Mouse (Mus musculus) heart, embryonic 15.5 days (tissue): Measurements from ENCODE around the gene B9d1. TPM values are rescaled to one million over a fixed set of nuclear protein-coding genes. Genes with fewer than 3 reads are reported as not detected.

Source experiments
- ATAC-seq: fragments of 200-750 bp; cut with Nextera tagmentation; replicated peaks from 2 replicates; pipeline ENCODE4 v1.8.0; 2017; ENCODE audit warnings: low read depth, moderate TSS enrichment; ENCODE audit not compliant: insufficient number of reproducible peaks, insufficient read depth, low FRiP score
- H3K27ac ChIP-seq: fragments of 300-500 bp; sonication (generic); 2 replicates; pipeline ENCODE4 v1.5.1; 2015; ENCODE audit warnings: mild to moderate bottlenecking, inconsistent platforms
- H3K27me3 ChIP-seq: fragments of 300-500 bp; sonication (generic); 2 replicates; pipeline ENCODE4 v1.6.1; 2015; ENCODE audit warnings: inconsistent platforms
- H3K36me3 ChIP-seq: fragments of 300-500 bp; sonication (generic); 2 replicates; pipeline ENCODE4 v1.6.1; 2015; ENCODE audit warnings: mild to moderate bottlenecking, inconsistent platforms
- H3K4me1 ChIP-seq: fragments of 300-500 bp; sonication (generic); replicated peaks from 2 replicates; pipeline ENCODE4 v1.6.1; 2015; ENCODE audit warnings: inconsistent platforms
- H3K4me2 ChIP-seq: fragments of 300-500 bp; sonication (generic); 2 replicates; pipeline ENCODE4 v1.6.1; 2015; ENCODE audit warnings: inconsistent platforms, mild to moderate bottlenecking, moderate library complexity
- H3K4me3 ChIP-seq: fragments of 300-500 bp; sonication (generic); 2 replicates; pipeline ENCODE4 v1.5.1; 2015; ENCODE audit warnings: mild to moderate bottlenecking, inconsistent platforms
- H3K9ac ChIP-seq: fragments of 300-500 bp; sonication (generic); 2 replicates; pipeline ENCODE4 v1.6.1; 2015; ENCODE audit warnings: mild to moderate bottlenecking, inconsistent platforms
- H3K9me3 ChIP-seq: fragments of 300-500 bp; sonication (generic); replicated peaks from 2 replicates; pipeline ENCODE4 v1.6.1; 2016; ENCODE audit warnings: inconsistent platforms
- WGBS: fragments of 180-500 bp; shearing (Covaris S2); methylation state at CpG from one replicate; pipeline ENCODE4 v1.1.7; 2015; ENCODE audit warnings: mixed read lengths; 5-methylcytosine and 5-hydroxymethylcytosine counted together
- polyA plus RNA-seq: library from polyadenylated mRNA; unstranded; fragments of >200 nt; fragmentation: Nextera tagmentation; extraction: Ambion mirVana; gene quantifications from 2 replicates; pipeline ENCODE4 v1.2.1, GENCODE M21; 2015

Gene B9d1
- polyA plus RNA-seq, 1 experiment from 2014 or later = 11.1 TPM

GRCm38 (mm10) chr11:61517971-61518370 is 13.0 kb downstream of the B9d1 start:
- Histone ChIP-seq H3K4me2 (no peak overlapping the region), H3K27ac (no peak overlapping the region), H3K27me3 (no peaks in the 10 kb centered on the region), H3K9ac (no peak overlapping the region), H3K9me3 (no peaks in the 10 kb centered on the region), H3K4me3 (no peak overlapping the region), H3K36me3 (peaks cover 46% of the 10 kb centered on the region), H3K4me1 (peaks cover 17% of the 10 kb centered on the region)
- no peak for ATAC-seq
- 79% methylated on average over 1 of the region's 1 CpGs for WGBS

GRCm38 (mm10) chr11:61518871-61519270 is 13.9 kb downstream of the B9d1 start:
- H3K36me3 ChIP-seq = peaks cover 38% of the 10 kb centered on the region
- H3K9me3 ChIP-seq = no peaks in the 10 kb centered on the region
- no peak overlapping the region for H3K9ac ChIP-seq
- no peak overlapping the region for H3K4me2 ChIP-seq
- H3K27me3 ChIP-seq = no peaks in the 10 kb centered on the region
- WGBS = 58% methylated on average over 3 of the region's 3 CpGs
- no peak for ATAC-seq
- H3K4me1 ChIP-seq = peaks cover 17% of the 10 kb centered on the region
- H3K4me3 ChIP-seq = no peak overlapping the region
- H3K27ac ChIP-seq = peak overlapping the region; percentile 15; the same call in 1 of the 2 replicates

GRCm38 (mm10) chr11:61519484-61520107 is 14.7 kb downstream of the B9d1 start:
- Histone ChIP-seq H3K27ac (no peak overlapping the region), H3K9ac (no peak overlapping the region), H3K9me3 (no peaks in the 10 kb centered on the region), H3K4me3 (no peak overlapping the region), H3K36me3 (peaks cover 37% of the 10 kb centered on the region), H3K4me1 (peaks cover 17% of the 10 kb centered on the region), H3K4me2 (no peak overlapping the region), H3K27me3 (no peaks in the 10 kb centered on the region)
- ATAC-seq = 0 out of 2 replicates have a peak, but pooled peaks have one; percentile 22
- WGBS = 83% methylated on average over 3 of the region's 3 CpGs

GRCm38 (mm10) chr11:61526872-61527271 is 21.9 kb downstream of the B9d1 start:
- WGBS = 65% methylated on average over 1 of the region's 1 CpGs
- Histone ChIP-seq H3K27ac (no peak overlapping the region), H3K4me3 (no peak overlapping the region), H3K9ac (no peak overlapping the region), H3K9me3 (no peaks in the 10 kb centered on the region), H3K27me3 (no peaks in the 10 kb centered on the region), H3K4me2 (no peak overlapping the region), H3K36me3 (peaks cover 16% of the 10 kb centered on the region; the same call in 1 of the 2 replicates), H3K4me1 (peaks cover 3% of the 10 kb centered on the region; the same call in 1 of the 2 replicates)
- no peak for ATAC-seq

GRCm38 (mm10) chr11:61529268-61529713 is 24.3 kb downstream of the B9d1 start:
- H3K4me3 ChIP-seq = no peak overlapping the region
- H3K36me3 ChIP-seq = 0 out of 2 replicates have a peak, but pooled peaks cover 11% of the 10 kb centered on the region
- peaks cover 10% of the 10 kb centered on the region for H3K4me1 ChIP-seq
- no peak overlapping the region for H3K27ac ChIP-seq
- no peak overlapping the region for H3K4me2 ChIP-seq
- WGBS = 54% methylated on average over 4 of the region's 4 CpGs
- H3K27me3 ChIP-seq = no peaks in the 10 kb centered on the region
- peak; percentile 43; the same call in 1 of the 2 replicates for ATAC-seq
- H3K9ac ChIP-seq = no peak overlapping the region
- H3K9me3 ChIP-seq = no peaks in the 10 kb centered on the region

- no peak overlapping the region for H3K9ac ChIP-seq
These were observed 27.9 kb downstream of the B9d1 start for GRCm38 (mm10) chr11:61532820-61533219.

GRCm38 (mm10) chr11:61533571-61533970 is 28.6 kb downstream of the B9d1 start:
- ATAC-seq = 0 out of 2 replicates have a peak, but pooled peaks have one; percentile 54
- Histone ChIP-seq H3K9ac (no peak overlapping the region), H3K4me3 (no peak overlapping the region), H3K4me1 (peaks cover 13% of the 10 kb centered on the region), H3K27ac (no peak overlapping the region), H3K27me3 (no peaks in the 10 kb centered on the region), H3K9me3 (no peaks in the 10 kb centered on the region), H3K4me2 (no peak overlapping the region), H3K36me3 (0 out of 2 replicates have a peak, but pooled peaks cover 11% of the 10 kb centered on the region)
- WGBS = 76% methylated on average over 5 of the region's 5 CpGs

More at GRCm38 (mm10) chr11:61532820-61533219, 27.9 kb downstream of the B9d1 start:
- no peak overlapping the region for H3K4me2 ChIP-seq
- 0 out of 2 replicates have a peak, but pooled peaks cover 11% of the 10 kb centered on the region for H3K36me3 ChIP-seq
- no peak overlapping the region for H3K27ac ChIP-seq
- H3K9me3 ChIP-seq = no peaks in the 10 kb centered on the region
- H3K4me1 ChIP-seq = peaks cover 13% of the 10 kb centered on the region
- 82% methylated on average over 2 of the region's 2 CpGs for WGBS
- ATAC-seq = no peak
- no peak overlapping the region for H3K4me3 ChIP-seq
- H3K27me3 ChIP-seq = no peaks in the 10 kb centered on the region

GRCm38 (mm10) chr11:61535530-61535929 is 30.6 kb downstream of the B9d1 start:
- Histone ChIP-seq H3K4me2 (no peak overlapping the region), H3K9ac (no peak overlapping the region), H3K36me3 (peaks cover 5% of the 10 kb centered on the region; the same call in 1 of the 2 replicates), H3K27me3 (no peaks in the 10 kb centered on the region), H3K4me1 (peaks cover 10% of the 10 kb centered on the region), H3K9me3 (no peaks in the 10 kb centered on the region), H3K4me3 (no peak overlapping the region), H3K27ac (no peak overlapping the region)
- ATAC-seq = no peak
- 45% methylated on average over 1 of the region's 1 CpGs for WGBS

GRCm38 (mm10) chr11:61536952-61537351 is 32.0 kb downstream of the B9d1 start:
- Histone ChIP-seq H3K4me2 (no peak overlapping the region), H3K4me3 (no peak overlapping the region), H3K9ac (no peak overlapping the region), H3K4me1 (peaks cover 13% of the 10 kb centered on the region), H3K27me3 (no peaks in the 10 kb centered on the region), H3K36me3 (peaks cover 4% of the 10 kb centered on the region; the same call in 1 of the 2 replicates), H3K27ac (no peak overlapping the region), H3K9me3 (no peaks in the 10 kb centered on the region)
- 43% methylated on average over 3 of the region's 3 CpGs for WGBS
- ATAC-seq = no peak

GRCm38 (mm10) chr11:61537362-61537761 is 32.4 kb downstream of the B9d1 start:
- H3K27ac ChIP-seq = no peak overlapping the region
- ATAC-seq = no peak

GRCm38 (mm10) chr11:61540642-61541041 is 35.7 kb downstream of the B9d1 start:
- no peak overlapping the region for H3K4me2 ChIP-seq
- no peaks in the 10 kb centered on the region for H3K27me3 ChIP-seq
- no peak overlapping the region for H3K27ac ChIP-seq
- ATAC-seq = no peak
- H3K36me3 ChIP-seq = peaks cover 4% of the 10 kb centered on the region
- WGBS = 90% methylated on average over 7 of the region's 7 CpGs
- H3K9me3 ChIP-seq = no peaks in the 10 kb centered on the region
- 0 out of 2 replicates have a peak, but pooled peaks cover 3% of the 10 kb centered on the region for H3K4me1 ChIP-seq
- H3K4me3 ChIP-seq = no peak overlapping the region
- no peak overlapping the region for H3K9ac ChIP-seq

More at GRCm38 (mm10) chr11:61537362-61537761, 32.4 kb downstream of the B9d1 start:
- Histone ChIP-seq H3K4me3 (no peak overlapping the region), H3K9me3 (no peaks in the 10 kb centered on the region), H3K36me3 (peaks cover 2% of the 10 kb centered on the region; the same call in 1 of the 2 replicates), H3K27me3 (no peaks in the 10 kb centered on the region), H3K4me2 (no peak overlapping the region), H3K9ac (no peak overlapping the region), H3K4me1 (peaks cover 12% of the 10 kb centered on the region)
- 83% methylated on average over 3 of the region's 3 CpGs for WGBS
